Mouse (Mus musculus) layer of hippocampus, adult 11-12 months (tissue): ENCODE data around the gene Rab24.

ENCODE experiments used
- DNase-seq: peaks from one replicate; pipeline ENCODE4 v3.0.0; 2022; ENCODE audit warnings: low spot score

Rab24 gene

GRCm38 (mm10) chr13:55328641-55329040 is 6.9 kb upstream of the Rab24 start:
- DNase-seq, result no peak

DNA sequence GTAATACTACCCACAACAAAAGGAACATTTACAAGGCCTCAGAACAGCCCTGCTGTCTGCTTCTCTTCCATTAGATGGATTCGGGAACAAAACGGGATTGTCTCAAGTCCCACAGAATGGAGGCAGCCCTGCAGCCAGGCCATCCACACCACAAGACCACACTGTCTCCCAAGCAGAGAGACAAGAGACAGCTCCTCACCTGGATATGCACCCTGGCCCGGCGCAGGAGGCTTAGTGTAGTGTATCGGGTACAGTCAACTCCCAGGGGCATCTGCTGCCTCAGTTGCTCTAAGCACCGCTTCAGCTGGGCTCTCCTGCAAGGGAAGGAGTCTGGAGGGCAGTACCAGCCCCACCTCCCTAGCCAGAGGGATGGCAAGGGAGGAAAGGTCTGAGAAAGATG is 6.4 kb upstream of the Rab24 start:
- DNase-seq, result no peak

DNA sequence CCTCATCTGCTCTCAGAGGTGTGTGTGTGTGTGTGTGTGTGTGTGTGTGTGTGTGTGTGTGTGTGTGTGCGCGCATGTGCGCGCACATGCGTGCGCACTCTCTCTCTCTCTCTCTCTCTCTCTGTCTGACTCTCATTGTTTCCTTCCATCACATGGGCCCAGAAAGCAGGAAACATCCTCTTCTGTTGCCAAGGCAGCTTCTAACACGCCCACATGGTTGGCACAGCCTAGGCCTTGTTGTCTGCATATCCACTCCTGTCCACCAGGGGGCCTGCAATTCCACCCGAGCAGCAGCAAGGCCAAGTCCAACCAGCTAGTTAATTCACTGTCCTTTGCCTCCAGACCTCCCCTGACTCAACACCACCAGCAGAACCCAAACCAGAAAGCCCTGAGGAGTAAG is 5.9 kb upstream of the Rab24 start:
- peak; percentile 95 for DNase-seq

- no peak for DNase-seq
Measured at GRCm38 (mm10) chr13:55327169-55327568, 5.4 kb upstream of the Rab24 start.

- DNase-seq, result no peak
Measured at GRCm38 (mm10) chr13:55325596-55325995, 3.9 kb upstream of the Rab24 start.

DNA sequence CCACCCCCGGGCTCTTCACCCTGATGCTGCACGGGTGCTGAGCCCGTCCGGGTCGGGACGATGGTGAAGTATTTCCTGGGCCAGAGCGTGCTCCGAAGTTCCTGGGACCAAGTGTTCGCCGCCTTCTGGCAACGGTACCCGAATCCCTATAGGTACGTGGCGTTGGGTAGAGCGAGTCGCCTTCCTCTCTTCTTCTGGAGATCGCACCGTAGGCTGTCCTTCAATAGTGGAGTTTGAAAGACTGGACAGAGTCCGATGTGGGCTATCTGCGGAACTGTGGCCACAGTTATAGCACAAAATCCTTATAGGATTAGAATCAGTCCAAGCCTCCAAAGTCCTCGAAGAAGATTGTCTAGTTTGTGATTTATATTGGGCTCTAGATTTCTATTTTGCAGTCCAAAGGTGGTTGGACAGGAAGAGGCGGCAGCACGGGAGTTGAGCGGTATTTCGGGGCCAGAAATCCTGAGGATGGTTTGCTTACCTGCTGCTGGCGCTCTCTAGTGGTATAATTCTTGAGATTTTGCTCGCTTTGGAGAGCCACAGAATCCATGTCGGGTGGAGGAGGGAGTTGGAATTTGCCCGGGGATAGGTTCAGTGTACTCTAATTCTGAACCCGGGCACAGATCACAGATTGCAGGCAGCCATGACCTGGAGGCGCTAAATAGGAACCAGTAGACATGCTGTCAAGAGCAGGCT is 532 bp upstream of the Rab24 start:
- peak; percentile 56 for DNase-seq

GRCm38 (mm10) chr13:55319931-55320533 is 1.7 kb downstream of the Rab24 start, which contains the start of gene Prelid1:
TSS of gene Prelid1 (plus strand) at chr13:55320500.
- no peak for DNase-seq

GRCm38 (mm10) chr13:55318351-55318750 is 3.4 kb downstream of the Rab24 start:
- no peak for DNase-seq

DNA sequence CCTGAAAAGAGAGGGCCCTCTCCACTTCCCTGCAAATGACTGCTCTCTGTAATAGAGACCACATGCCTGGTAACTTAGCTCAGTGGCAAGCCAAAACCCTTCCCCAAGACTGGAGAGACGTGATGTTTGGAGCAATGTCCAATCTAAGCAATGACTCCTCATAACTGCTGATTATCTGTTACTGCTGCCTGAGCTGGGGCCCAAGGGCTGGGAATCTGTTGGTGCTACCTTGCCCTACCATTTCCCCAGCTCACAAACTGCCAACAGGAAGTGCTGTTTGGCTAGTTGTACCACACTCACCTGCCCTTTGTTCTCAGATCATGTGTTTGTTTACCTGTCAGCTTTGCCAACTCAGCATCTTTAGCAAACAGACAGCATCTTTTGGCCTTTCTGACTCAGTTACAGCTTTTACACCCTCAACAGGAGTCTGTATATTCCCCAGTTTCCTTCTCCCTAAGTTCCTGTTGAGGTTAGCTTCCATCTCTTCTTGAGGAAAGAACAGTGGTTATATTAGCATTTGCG is 6.8 kb downstream of the Rab24 start:
- no peak for DNase-seq

- no peak for DNase-seq
Measured at GRCm38 (mm10) chr13:55313051-55313450, 8.7 kb downstream of the Rab24 start.

DNA sequence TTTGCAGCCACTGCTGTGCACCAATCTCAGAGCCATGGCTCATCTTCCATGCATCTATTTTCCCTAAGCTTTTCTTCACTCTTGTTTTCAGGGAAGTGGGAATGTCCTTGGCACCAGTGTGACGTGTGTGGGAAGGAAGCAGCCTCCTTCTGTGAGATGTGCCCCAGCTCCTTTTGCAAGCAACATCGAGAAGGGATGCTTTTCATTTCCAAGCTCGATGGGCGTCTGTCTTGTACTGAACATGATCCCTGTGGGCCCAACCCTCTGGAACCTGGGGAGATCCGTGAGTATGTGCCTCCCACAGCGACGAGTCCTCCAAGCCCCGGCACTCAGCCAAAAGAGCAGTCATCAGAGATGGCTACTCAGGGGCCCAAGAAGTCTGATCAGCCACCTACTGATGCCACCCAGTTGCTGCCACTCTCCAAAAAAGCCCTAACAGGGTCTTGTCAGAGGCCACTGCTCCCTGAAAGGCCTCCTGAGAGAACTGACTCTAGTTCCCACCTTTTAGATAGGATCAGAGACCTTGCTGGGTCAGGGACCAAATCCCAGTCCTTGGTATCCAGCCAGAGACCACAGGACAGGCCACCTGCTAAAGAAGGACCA is 9.6 kb downstream of the Rab24 start:
- DNase-seq, result no peak

DNA sequence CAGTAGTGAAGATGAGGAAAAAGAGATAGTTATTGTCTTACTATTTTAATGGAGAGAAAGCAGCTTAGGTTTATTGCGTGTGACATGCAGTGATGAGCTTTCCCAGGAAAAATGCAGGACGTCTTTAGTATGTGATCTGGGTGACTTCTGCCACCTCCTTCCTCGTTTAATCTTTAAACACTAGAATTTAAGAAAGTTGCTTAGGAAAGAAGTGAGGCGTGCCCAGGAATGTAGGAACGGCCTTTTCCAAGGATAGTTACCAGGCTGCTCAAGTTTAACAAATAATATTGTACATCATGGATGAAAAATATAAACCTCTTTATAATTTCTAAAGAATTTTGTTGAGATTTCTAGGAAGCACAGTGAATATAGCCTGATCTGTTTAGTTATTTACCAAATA is 20.8 kb downstream of the Rab24 start:
- no peak for DNase-seq

DNA sequence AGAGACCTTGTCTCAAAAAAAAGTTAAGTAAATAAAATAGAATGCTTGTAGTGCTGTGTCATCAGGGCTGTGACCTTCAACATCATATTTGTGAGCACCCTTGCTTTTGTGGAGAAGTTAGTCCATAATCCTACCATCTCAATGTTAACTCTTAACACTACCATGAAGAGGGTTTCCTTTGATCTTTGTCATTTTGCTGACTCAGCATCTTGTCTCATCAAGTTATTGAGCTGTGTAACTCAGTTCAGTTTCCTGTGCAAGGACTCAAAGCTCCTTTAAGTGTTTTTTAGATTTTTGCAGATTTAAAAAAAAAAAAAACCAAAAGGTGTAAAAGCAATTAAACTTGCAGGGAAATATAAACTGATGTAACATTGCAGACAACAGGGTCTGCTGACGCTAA is 25.0 kb downstream of the Rab24 start:
- no peak for DNase-seq

DNA sequence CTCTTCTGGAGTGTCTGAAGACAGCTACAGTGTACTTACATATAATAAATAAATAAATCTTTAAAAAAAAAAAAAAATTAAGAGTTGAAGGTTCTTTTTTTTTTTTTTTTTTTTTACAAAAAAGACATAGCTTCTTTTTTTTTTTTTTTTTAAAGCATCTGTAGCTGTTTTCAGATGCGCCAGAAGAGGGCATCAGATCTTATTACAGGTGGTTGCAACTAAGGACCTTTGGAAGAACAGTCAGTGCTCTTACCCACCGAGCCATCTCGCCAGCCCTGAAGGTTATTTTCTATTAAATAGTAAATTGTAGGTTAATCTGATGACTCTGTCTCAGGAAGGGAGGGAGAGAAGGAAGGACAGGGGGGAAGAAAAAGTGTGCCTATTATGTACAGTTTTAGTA is 32.9 kb downstream of the Rab24 start:
- no peak for DNase-seq

DNA sequence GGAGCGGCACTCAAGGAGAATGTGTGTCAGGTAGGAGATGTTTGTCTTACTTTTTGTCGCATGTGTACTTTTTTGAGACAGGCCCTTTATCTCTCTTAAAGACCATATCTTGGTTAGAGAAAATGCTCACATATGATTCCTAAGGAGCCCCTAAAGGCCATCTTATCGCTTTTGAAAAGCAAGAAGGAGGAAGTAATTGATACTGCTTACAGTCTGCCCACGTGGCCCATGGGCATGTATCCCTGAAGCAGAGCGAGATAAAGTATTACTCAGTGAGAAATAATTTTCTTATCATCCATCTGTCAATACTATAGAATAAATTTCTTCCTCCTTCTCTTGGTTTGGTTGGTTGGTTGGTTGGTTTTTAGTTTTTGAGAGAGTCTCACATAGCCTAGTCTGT is 44.1 kb downstream of the Rab24 start:
- DNase-seq, result no peak

GRCm38 (mm10) chr13:55277203-55277602 is 44.5 kb downstream of the Rab24 start:
- no peak for DNase-seq
